23 mouse cellular contexts compared by ENCODE assay signal in the genomic region with DNA sequence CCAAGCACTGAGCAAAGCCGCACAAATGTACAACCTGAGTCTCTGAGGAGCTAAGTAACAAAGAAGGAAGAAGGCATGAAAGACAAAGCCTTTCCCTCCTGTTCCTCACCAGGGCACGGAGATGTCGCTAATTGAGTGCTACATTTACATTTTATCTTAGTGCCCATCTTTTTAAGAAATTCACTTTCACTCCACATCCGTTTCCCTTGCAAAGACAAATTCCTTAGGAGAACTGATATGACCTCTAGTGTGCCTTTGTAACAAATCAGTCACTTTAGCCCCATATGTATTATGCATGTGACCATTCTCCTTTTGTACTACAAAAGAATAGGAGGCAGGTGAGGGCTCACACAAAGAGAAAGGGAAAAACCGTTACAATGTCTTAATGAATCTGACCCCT.
DNase-seq lines count a peak whose midpoint lies in the region; ATAC-seq and TF ChIP-seq lines count a peak whose summit lies in the region.
"Had no signal": no experiment of that assay in that cellular context is flagged by ENCODE, and none has a peak within 500 bp of the region (broad histone marks: within the 10 kb centered on the region; RNA-seq: fewer than 3 reads in every experiment).

No protein-coding gene starts in this region.

- no peak for TF ChIP-seq CTCF in forebrain, postnatal 0 days (IDR thresholded peaks at IDR 0.05; ENCODE audit: low read depth)

- H3K27me3 ChIP-seq in forebrain, embryonic 10.5 days (ENCODE audit: poor library complexity, severe bottlenecking) = no peaks in the 10 kb centered on the region
- no peaks in the 10 kb centered on the region for H3K27me3 ChIP-seq in forebrain, postnatal 0 days (ENCODE audit: insufficient read depth, low read length)
- H3K27me3 ChIP-seq in midbrain, embryonic 10.5 days (ENCODE audit: low read depth, poor library complexity, severe bottlenecking) = no peaks in the 10 kb centered on the region
- no peaks in the 10 kb centered on the region; the same call in 1 of the 2 replicates for H3K27me3 ChIP-seq in midbrain, embryonic 11.5 days (ENCODE audit: control insufficient read depth, insufficient read depth, low read length)
- no peaks in the 10 kb centered on the region for H3K27me3 ChIP-seq in midbrain, embryonic 16.5 days (ENCODE audit: control insufficient read depth, insufficient read depth, low read depth, low read length)
- H3K27me3 ChIP-seq in limb, embryonic 10.5 days (ENCODE audit: low read depth, poor library complexity, severe bottlenecking) = no peaks in the 10 kb centered on the region
- H3K27me3 ChIP-seq: neural tube, embryonic 13.5 days; stomach, embryonic 15.5 days had no signal

- H3K27ac ChIP-seq in forebrain, embryonic 10.5 days = peak overlapping the region; percentile 61
- no peak overlapping the region for H3K27ac ChIP-seq in forebrain, postnatal 0 days (ENCODE audit: low read depth, low read length)
- peak overlapping the region; percentile 46; the same call in 1 of the 2 replicates for H3K27ac ChIP-seq in midbrain, embryonic 10.5 days (replicated peaks)
- H3K27ac ChIP-seq in midbrain, embryonic 11.5 days (ENCODE audit: low read depth, low read length) = no peak overlapping the region
- H3K27ac ChIP-seq in midbrain, embryonic 16.5 days (ENCODE audit: low read length) = no peak overlapping the region
- H3K27ac ChIP-seq in limb, embryonic 10.5 days = no peak overlapping the region
- H3K27ac ChIP-seq: neural tube, embryonic 13.5 days; stomach, embryonic 15.5 days had no signal

- WGBS in forebrain, embryonic 10.5 days = 70% methylated on average over 5 of the region's 5 CpGs
- WGBS in forebrain, postnatal 0 days = 62% methylated on average over 5 of the region's 5 CpGs
- 54% methylated on average over 5 of the region's 5 CpGs for WGBS in midbrain, embryonic 10.5 days
- WGBS in midbrain, embryonic 11.5 days = 49% methylated on average over 5 of the region's 5 CpGs
- 43% methylated on average over 5 of the region's 5 CpGs for WGBS in midbrain, embryonic 16.5 days
- WGBS in limb, embryonic 10.5 days = 75% methylated on average over 5 of the region's 5 CpGs

- no peak overlapping the region for H3K4me2 ChIP-seq in forebrain, postnatal 0 days (ENCODE audit: low read depth)
- H3K4me2 ChIP-seq in midbrain, embryonic 11.5 days = no peak overlapping the region
- no peak overlapping the region for H3K4me2 ChIP-seq in midbrain, embryonic 16.5 days (ENCODE audit: low read length)
- H3K4me2 ChIP-seq: neural tube, embryonic 13.5 days; stomach, embryonic 15.5 days had no signal

- DNase-seq in forebrain, embryonic 10.5 days (ENCODE audit: extremely low spot score, low spot score) = no peak
- no peak for DNase-seq in forebrain, postnatal 0 days
- DNase-seq in midbrain, embryonic 10.5 days (ENCODE audit: low spot score) = no peak
- no peak for DNase-seq in midbrain, embryonic 11.5 days (ENCODE audit: low spot score, missing footprints)
- DNase-seq in R1 (ENCODE audit: low read depth, low spot score) = peak; percentile 86
- no peak for DNase-seq in limb, embryonic 10.5 days (ENCODE audit: low spot score)
- DNase-seq: adrenal gland, postnatal 10 days; cerebellum, adult 2 months; cerebellum, postnatal 36 days; kidney, adult 8-10 months; kidney, postnatal 14 days; left cerebral cortex, postnatal 4 days; liver; lung, postnatal 4 days; right cerebral cortex, adult 18-20 months; right cerebral cortex, postnatal 4 days; thymus, adult 18-20 months; thymus, postnatal 36 days had no signal

- H3K4me3 ChIP-seq in forebrain, embryonic 10.5 days = no peak overlapping the region
- H3K4me3 ChIP-seq in forebrain, postnatal 0 days (ENCODE audit: low read depth, low read length) = no peak overlapping the region
- H3K4me3 ChIP-seq in midbrain, embryonic 10.5 days = no peak overlapping the region
- no peak overlapping the region for H3K4me3 ChIP-seq in midbrain, embryonic 11.5 days (ENCODE audit: low read depth, low read length)
- no peak overlapping the region for H3K4me3 ChIP-seq in midbrain, embryonic 16.5 days (ENCODE audit: low read depth, low read length)
- no peak overlapping the region for H3K4me3 ChIP-seq in limb, embryonic 10.5 days
- H3K4me3 ChIP-seq: myocyte; neural tube, embryonic 13.5 days; stomach, embryonic 15.5 days had no signal

- H3K4me1 ChIP-seq in forebrain, embryonic 10.5 days = peaks cover 20% of the 10 kb centered on the region
- H3K4me1 ChIP-seq in forebrain, postnatal 0 days (ENCODE audit: insufficient read depth) = no peaks in the 10 kb centered on the region
- H3K4me1 ChIP-seq in midbrain, embryonic 10.5 days = peaks cover 21% of the 10 kb centered on the region
- H3K4me1 ChIP-seq in midbrain, embryonic 11.5 days (ENCODE audit: control insufficient read depth, insufficient read depth, low read length) = peaks cover 8% of the 10 kb centered on the region
- H3K4me1 ChIP-seq in midbrain, embryonic 16.5 days (ENCODE audit: control insufficient read depth, insufficient read depth, low read length) = no peaks in the 10 kb centered on the region
- H3K4me1 ChIP-seq in limb, embryonic 10.5 days = peaks cover 21% of the 10 kb centered on the region
- H3K4me1 ChIP-seq: stomach, embryonic 15.5 days had no signal

- H3K9me3 ChIP-seq in forebrain, embryonic 10.5 days = no peaks in the 10 kb centered on the region
- H3K9me3 ChIP-seq in forebrain, postnatal 0 days (ENCODE audit: low read length) = no peaks in the 10 kb centered on the region
- no peaks in the 10 kb centered on the region for H3K9me3 ChIP-seq in midbrain, embryonic 10.5 days (replicated peaks)
- no peaks in the 10 kb centered on the region for H3K9me3 ChIP-seq in midbrain, embryonic 11.5 days (ENCODE audit: control insufficient read depth, low read length)
- H3K9me3 ChIP-seq in midbrain, embryonic 16.5 days (replicated peaks; ENCODE audit: control insufficient read depth, low read length, poor library complexity, severe bottlenecking) = no peaks in the 10 kb centered on the region
- no peaks in the 10 kb centered on the region for H3K9me3 ChIP-seq in limb, embryonic 10.5 days (replicated peaks)
- H3K9me3 ChIP-seq: neural tube, embryonic 13.5 days; stomach, embryonic 15.5 days had no signal

- no peaks in the 10 kb centered on the region for H3K36me3 ChIP-seq in forebrain, embryonic 10.5 days (replicated peaks)
- no peaks in the 10 kb centered on the region for H3K36me3 ChIP-seq in forebrain, postnatal 0 days (ENCODE audit: insufficient read depth)
- H3K36me3 ChIP-seq in midbrain, embryonic 10.5 days = no peaks in the 10 kb centered on the region
- H3K36me3 ChIP-seq in midbrain, embryonic 11.5 days (ENCODE audit: control insufficient read depth, insufficient read depth, low read length) = no peaks in the 10 kb centered on the region
- no peaks in the 10 kb centered on the region for H3K36me3 ChIP-seq in midbrain, embryonic 16.5 days (ENCODE audit: control insufficient read depth, insufficient read depth, low read length)
- H3K36me3 ChIP-seq in limb, embryonic 10.5 days = no peaks in the 10 kb centered on the region
- H3K36me3 ChIP-seq: G1E; neural tube, embryonic 13.5 days; stomach, embryonic 15.5 days had no signal

- no peak for ATAC-seq in forebrain, postnatal 0 days
- ATAC-seq in midbrain, embryonic 11.5 days (ENCODE audit: low FRiP score) = no peak
- ATAC-seq in midbrain, embryonic 16.5 days = 0 out of 2 replicates have a peak, but pooled peaks have one; percentile 14

- no peak overlapping the region for H3K9ac ChIP-seq in forebrain, postnatal 0 days
- H3K9ac ChIP-seq in midbrain, embryonic 11.5 days (ENCODE audit: low read length) = no peak overlapping the region
- H3K9ac ChIP-seq in midbrain, embryonic 16.5 days (ENCODE audit: low read depth, low read length) = no peak overlapping the region
- H3K9ac ChIP-seq: neural tube, embryonic 13.5 days; stomach, embryonic 15.5 days had no signal

Comparison
In these comparisons a context has a peak if more than half of its experiments do, and no peak if none do; other contexts are left out.
1. H3K27ac ChIP-seq: peak in forebrain, embryonic 10.5 days (single experiment) and midbrain, embryonic 10.5 days (single experiment); none in forebrain, postnatal 0 days (single experiment), midbrain, embryonic 11.5 days (single experiment), midbrain, embryonic 16.5 days (single experiment) and limb, embryonic 10.5 days (single experiment).